Mouse (Mus musculus) limb, embryonic 14.5 days (tissue): ENCODE measurements at regions not wholly inside any gene's neighbourhood (a gene's known extent, or its start where the extent isn't known, plus 50 kb on each side); places are given as distances from the start of the nearest gene placed in this dataset.

Experiments
- ATAC-seq: fragments of 200-750 bp; cut with Nextera tagmentation; 2 replicates; pipeline ENCODE4 v1.8.0; 2017; ENCODE audit warnings: low read depth, moderate number of reproducible peaks, moderate TSS enrichment; ENCODE audit not compliant: low FRiP score
- DNase-seq: peaks from one replicate; pipeline ENCODE4 v3.0.0-alpha.2; 2015; ENCODE audit warnings: low spot score
- H3K27ac ChIP-seq: fragments of 300-500 bp; sonication (generic); replicated peaks from 2 replicates; pipeline ENCODE4 v1.5.1; 2014; ENCODE audit warnings: low read depth, mild to moderate bottlenecking, low read length, moderate library complexity, mixed read lengths
- H3K27me3 ChIP-seq: fragments of 300-500 bp; sonication (generic); 2 replicates; pipeline ENCODE4 v1.6.1; 2014; ENCODE audit warnings: low read length, mixed read lengths; ENCODE audit not compliant: control insufficient read depth, insufficient read depth
- H3K36me3 ChIP-seq: fragments of 300-500 bp; sonication (generic); 2 replicates; pipeline ENCODE4 v1.6.1; 2014; ENCODE audit warnings: mild to moderate bottlenecking, low read length, moderate library complexity, mixed read lengths; ENCODE audit not compliant: control insufficient read depth, insufficient read depth
- H3K4me1 ChIP-seq: fragments of 300-500 bp; sonication (generic); 2 replicates; pipeline ENCODE4 v1.6.1; 2014; ENCODE audit warnings: antibody characterized with exemption, low read length, mixed read lengths; ENCODE audit not compliant: control insufficient read depth, insufficient read depth
- H3K4me2 ChIP-seq: fragments of 300-500 bp; sonication (generic); replicated peaks from 2 replicates; pipeline ENCODE4 v1.6.1; 2014; ENCODE audit warnings: low read depth, mild to moderate bottlenecking, low read length, moderate library complexity; ENCODE audit not compliant: severe bottlenecking
- H3K4me3 ChIP-seq: fragments of 300-500 bp; sonication (generic); replicated peaks from 2 replicates; pipeline ENCODE4 v1.5.1; 2014; ENCODE audit warnings: low read length
- H3K9ac ChIP-seq: fragments of 300-500 bp; sonication (generic); 2 replicates; pipeline ENCODE4 v1.6.1; 2014; ENCODE audit warnings: mild to moderate bottlenecking, low read depth, low read length, moderate library complexity; ENCODE audit not compliant: severe bottlenecking
- H3K9me3 ChIP-seq: fragments of 300-500 bp; sonication (generic); 2 replicates; pipeline ENCODE4 v1.6.1; 2016; ENCODE audit warnings: low read length; ENCODE audit not compliant: control insufficient read depth
- POLR2A ChIP-seq: fragments of 200-500 bp; IDR thresholded peaks from 2 replicates; pipeline ENCODE4 v1.8.0; 2012; ENCODE audit warnings: inconsistent platforms, mild to moderate bottlenecking, moderate library complexity, borderline replicate concordance; ENCODE audit not compliant: insufficient read depth, insufficient read length; ENCODE audit errors: extremely low read depth
- WGBS: fragments of 180-500 bp; shearing (Covaris S2); extraction: QIAGEN DNeasy Blood & Tissue Kit; methylation state at CpG from one replicate; pipeline ENCODE4 v1.1.7; 2014; 5-methylcytosine and 5-hydroxymethylcytosine counted together

- Histone ChIP-seq H3K9me3 (no peaks in the 10 kb centered on the region), H3K4me3 (no peak overlapping the region), H3K27ac (no peak overlapping the region), H3K4me2 (no peak overlapping the region; the same call in 1 of the 2 replicates), H3K27me3 (no peaks in the 10 kb centered on the region), H3K4me1 (peaks cover 31% of the 10 kb centered on the region), H3K9ac (no peak overlapping the region), H3K36me3 (no peaks in the 10 kb centered on the region)
- TF ChIP-seq POLR2A, result no peak
- WGBS, result 33% methylated on average over 16 of the region's 17 CpGs
- DNase-seq, result peak; percentile 33
- ATAC-seq, result 0 out of 2 replicates have a peak, but pooled peaks have one; percentile 24
Observed at GRCm38 (mm10) chr13:35503362-35503821, 156.2 kb upstream of the Cdyl start.

GRCm38 (mm10) chr13:35507195-35507594 lies 152.4 kb upstream of the Cdyl start:
- DNase-seq (no peak), ATAC-seq (no peak)
- 88% methylated on average over 1 of the region's 1 CpGs for WGBS
- Histone ChIP-seq H3K27ac (no peak overlapping the region), H3K4me3 (no peak overlapping the region), H3K4me1 (peaks cover 15% of the 10 kb centered on the region), H3K36me3 (no peaks in the 10 kb centered on the region), H3K9me3 (no peaks in the 10 kb centered on the region), H3K4me2 (no peak overlapping the region), H3K9ac (no peak overlapping the region), H3K27me3 (no peaks in the 10 kb centered on the region)
- no peak for TF ChIP-seq POLR2A

GRCm38 (mm10) chr13:35512029-35512507 lies 147.6 kb upstream of the Cdyl start:
- 59% methylated on average over 8 of the region's 8 CpGs for WGBS
- no peaks in the 10 kb centered on the region for H3K27me3 ChIP-seq
- H3K9ac ChIP-seq, result no peak overlapping the region
- H3K27ac ChIP-seq, result no peak overlapping the region
- H3K4me2 ChIP-seq, result no peak overlapping the region
- H3K4me3 ChIP-seq, result no peak overlapping the region
- no peak for TF ChIP-seq POLR2A
- DNase-seq, result no peak
- ATAC-seq, result no peak
- no peaks in the 10 kb centered on the region for H3K4me1 ChIP-seq
- no peaks in the 10 kb centered on the region for H3K36me3 ChIP-seq
- H3K9me3 ChIP-seq, result no peaks in the 10 kb centered on the region

GRCm38 (mm10) chr13:35513120-35513519 lies 146.5 kb upstream of the Cdyl start:
- ATAC-seq (no peak), DNase-seq (no peak)
- Histone ChIP-seq H3K4me2 (no peak overlapping the region), H3K27ac (no peak overlapping the region), H3K9ac (no peak overlapping the region), H3K4me3 (no peak overlapping the region), H3K36me3 (no peaks in the 10 kb centered on the region), H3K9me3 (no peaks in the 10 kb centered on the region), H3K27me3 (no peaks in the 10 kb centered on the region), H3K4me1 (no peaks in the 10 kb centered on the region)
- no peak for TF ChIP-seq POLR2A
- 85% methylated on average over 8 of the region's 8 CpGs for WGBS

GRCm38 (mm10) chr13:35515291-35515690 lies 144.3 kb upstream of the Cdyl start:
- TF ChIP-seq POLR2A, result no peak
- Histone ChIP-seq H3K4me2 (no peak overlapping the region), H3K9me3 (no peaks in the 10 kb centered on the region), H3K36me3 (no peaks in the 10 kb centered on the region), H3K9ac (no peak overlapping the region), H3K27ac (no peak overlapping the region), H3K4me3 (no peak overlapping the region), H3K27me3 (no peaks in the 10 kb centered on the region), H3K4me1 (no peaks in the 10 kb centered on the region)
- WGBS, result 28% methylated on average over 3 of the region's 3 CpGs
- DNase-seq (no peak), ATAC-seq (no peak)

GRCm38 (mm10) chr13:35517692-35518091 lies 141.9 kb upstream of the Cdyl start:
- no peak for TF ChIP-seq POLR2A
- WGBS, result 88% methylated on average over 3 of the region's 3 CpGs
- Histone ChIP-seq H3K27ac (no peak overlapping the region), H3K4me3 (no peak overlapping the region), H3K27me3 (no peaks in the 10 kb centered on the region), H3K9me3 (no peaks in the 10 kb centered on the region), H3K9ac (no peak overlapping the region), H3K4me1 (no peaks in the 10 kb centered on the region), H3K36me3 (no peaks in the 10 kb centered on the region), H3K4me2 (no peak overlapping the region)
- no peak for ATAC-seq
- DNase-seq, result no peak
